Mouse (Mus musculus) CD4-positive, CD25-positive, alpha-beta regulatory T cell, adult 4 months (primary cell): ENCODE measurements around the gene Cstad. TPM values are rescaled to one million over a fixed set of nuclear protein-coding genes. Genes with fewer than 3 reads are reported as not detected.

Source experiments
- ATAC-seq: one replicate; pipeline ENCODE4 v1.8.0; 2017
- polyA plus RNA-seq, 2 experiments: library from polyadenylated mRNA; unstranded; fragments of 100-300 nt; shearing (Covaris generic); gene quantifications; one replicate each; pipeline ENCODE4 v1.2.1; 2017

Cstad gene
- polyA plus RNA-seq, 2 experiments from 2014 or later, result 2.0 to 5.4 TPM

GRCm38 (mm10) chr2:30595796-30596195 is 956 bp downstream of the Cstad start:
- no peak for ATAC-seq

- ATAC-seq, result peak; percentile 21
Measured at GRCm38 (mm10) chr2:30599621-30600020, 4.8 kb downstream of the Cstad start.

DNA sequence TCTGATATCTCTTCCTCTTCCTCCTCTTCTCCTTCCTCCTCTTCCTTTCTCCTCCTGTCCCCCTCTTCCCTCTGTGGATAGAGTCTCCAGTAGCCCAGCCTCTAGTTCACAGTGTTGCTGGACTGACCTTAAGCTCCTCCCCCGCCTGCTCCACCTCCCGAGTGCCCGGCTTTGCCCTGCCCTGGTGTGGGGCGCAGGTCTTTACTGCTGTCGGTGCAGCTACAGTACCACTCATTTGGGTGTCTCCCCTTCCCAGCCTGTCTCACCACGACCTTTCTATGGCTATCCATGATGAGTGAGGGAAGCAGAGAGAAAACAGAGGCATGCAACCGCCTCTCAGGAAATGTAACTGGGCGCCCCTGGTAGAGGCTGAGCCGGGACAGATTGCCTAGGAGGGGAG is 5.5 kb downstream of the Cstad start:
- no peak for ATAC-seq

DNA sequence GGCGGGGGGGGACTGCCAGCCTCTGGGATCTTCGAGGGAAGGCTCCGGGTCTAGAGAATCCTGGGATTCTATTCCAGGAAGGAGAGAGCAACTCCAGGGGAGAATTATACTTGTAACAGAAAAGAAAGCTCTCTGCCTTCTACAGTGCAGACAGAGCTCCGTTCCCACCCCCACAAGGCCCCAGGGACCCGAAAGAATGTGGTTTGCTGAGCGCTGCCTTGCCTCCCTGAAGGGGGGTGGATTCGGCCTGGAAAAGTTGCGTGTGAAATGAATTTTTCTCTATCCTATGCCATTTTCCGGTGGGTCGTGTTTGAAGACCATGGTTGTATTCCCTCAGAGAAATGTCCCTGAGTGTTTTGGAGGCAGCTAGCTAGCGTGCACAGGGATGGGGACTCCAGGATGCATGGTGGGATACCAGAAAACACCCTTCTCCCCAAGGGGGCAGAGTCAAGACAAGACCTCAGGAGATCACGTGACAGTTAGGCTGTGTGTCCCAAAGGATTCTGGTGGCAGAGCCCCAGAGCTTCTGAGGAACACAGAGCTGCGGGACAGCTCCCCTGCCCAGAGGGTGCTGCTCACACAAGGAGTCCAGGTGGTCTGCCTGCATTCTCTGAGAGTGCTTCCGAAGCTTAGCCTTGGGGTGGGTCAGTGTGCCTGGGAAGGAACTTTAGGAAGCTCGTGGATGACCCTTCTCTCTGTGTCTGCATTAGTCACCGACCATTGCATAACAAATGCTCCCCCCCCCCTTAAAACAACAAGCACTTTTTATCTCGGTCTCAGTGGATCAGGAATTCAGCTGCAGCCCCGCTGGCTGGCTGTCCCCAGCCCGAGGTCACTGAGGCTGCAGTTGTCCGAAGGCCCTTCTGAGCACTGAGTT is 6.4 kb downstream of the Cstad start:
- ATAC-seq, result no peak

DNA sequence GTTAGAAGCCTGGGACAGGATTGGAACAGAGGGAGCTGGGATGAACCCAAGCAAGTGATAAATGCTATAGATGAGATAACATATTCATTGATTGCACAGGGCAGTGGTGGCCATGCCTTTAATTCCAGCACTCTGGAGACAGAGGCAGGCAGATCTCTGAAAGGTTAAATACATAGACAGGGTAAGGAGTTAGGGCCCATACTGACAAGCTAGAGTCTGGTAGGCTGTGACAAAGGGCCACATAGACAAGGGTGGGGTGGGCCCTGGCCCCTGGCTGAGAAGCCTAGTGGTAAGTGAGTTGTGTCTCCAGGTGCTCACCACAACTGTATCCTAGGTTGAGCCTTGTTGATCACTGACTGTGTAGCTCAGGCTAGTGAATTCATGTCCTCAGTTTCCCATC is 7.6 kb downstream of the Cstad start:
- no peak for ATAC-seq

DNA sequence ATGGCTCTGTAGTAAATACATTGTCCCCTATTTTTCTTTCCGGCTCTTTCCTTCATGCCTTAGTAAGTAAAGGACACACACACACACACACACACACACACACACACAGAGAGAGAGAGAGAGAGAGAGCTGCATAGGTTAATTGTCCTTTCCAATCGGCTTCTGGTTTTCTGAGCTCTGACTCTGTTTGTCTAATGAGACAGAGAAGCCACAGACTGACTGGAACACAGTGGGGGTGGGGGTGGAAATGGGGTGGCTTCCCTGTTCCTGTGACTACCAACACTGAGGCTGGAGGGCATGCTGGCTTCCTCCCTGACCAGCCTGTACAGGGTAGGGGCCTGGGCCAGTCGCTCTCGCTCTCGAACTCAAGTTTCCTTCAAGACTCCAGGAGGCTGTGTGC is 8.9 kb downstream of the Cstad start:
- no peak for ATAC-seq

DNA sequence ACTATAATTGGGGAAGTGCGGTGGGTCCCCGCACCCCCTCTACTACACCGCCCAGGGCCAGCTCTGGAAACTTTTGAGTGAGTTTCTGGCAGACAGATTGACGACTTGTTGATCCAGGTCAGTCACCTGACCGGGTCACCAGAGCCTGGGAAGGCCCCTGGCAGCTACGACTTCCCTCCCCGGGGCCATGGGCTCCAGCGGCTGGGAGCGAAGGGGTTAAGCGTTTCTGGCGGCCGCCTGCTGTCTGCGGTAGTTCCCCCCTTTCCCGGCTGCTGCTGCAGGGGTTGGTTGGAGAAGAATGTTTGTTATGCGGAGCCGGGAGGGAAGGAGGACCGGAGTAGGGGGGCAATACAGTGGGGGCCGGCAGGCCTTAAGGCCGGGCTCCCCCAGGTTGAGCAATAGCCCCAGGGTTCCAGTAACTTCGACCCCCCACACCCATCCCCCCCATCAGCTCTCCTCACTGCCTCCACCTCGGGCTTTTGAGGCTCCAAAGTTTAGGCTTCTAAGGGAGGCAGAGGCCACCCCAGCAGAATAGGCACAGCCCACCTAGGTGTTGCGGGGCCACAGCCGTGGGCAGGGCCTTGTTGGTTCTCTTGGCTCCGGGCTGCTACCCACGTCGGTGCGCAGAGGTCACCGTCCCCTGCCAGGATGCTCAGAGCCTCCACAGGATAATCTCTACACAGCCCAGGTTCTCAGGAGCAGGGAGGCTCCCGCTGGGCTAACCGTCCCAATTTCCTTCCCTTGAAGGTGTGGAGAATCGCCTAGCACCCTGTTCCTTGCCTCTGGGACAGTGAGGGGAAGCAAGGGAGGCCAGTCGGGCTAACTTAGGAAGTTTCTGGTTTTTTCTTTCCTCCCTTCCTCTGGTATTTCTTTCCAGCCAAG is 10.3 kb downstream of the Cstad start:
- no peak for ATAC-seq

GRCm38 (mm10) chr2:30605762-30606051 is 10.9 kb downstream of the Cstad start:
- no peak for ATAC-seq

- ATAC-seq, result no peak
Measured at GRCm38 (mm10) chr2:30606621-30607052, 11.8 kb downstream of the Cstad start.

DNA sequence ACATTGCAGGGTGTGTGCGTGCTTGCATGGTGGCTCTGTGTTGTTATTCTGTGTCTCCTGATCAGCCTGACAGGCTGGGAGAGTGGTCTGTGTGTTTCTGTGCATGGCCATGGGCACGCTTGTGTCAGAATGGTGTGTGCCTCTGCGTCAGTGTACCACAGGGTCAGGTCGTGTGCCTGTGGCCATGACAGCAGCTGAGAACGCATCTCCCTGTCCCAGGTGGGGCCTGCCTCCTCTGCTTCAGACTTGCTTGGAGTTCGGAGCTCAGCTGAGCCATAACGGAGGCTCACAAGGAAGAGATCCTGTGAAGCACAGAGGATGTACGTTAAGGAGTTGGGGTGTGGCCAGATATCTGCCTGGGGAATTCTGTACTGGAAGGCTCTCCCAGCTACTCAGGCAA is 13.1 kb downstream of the Cstad start:
- no peak for ATAC-seq

DNA sequence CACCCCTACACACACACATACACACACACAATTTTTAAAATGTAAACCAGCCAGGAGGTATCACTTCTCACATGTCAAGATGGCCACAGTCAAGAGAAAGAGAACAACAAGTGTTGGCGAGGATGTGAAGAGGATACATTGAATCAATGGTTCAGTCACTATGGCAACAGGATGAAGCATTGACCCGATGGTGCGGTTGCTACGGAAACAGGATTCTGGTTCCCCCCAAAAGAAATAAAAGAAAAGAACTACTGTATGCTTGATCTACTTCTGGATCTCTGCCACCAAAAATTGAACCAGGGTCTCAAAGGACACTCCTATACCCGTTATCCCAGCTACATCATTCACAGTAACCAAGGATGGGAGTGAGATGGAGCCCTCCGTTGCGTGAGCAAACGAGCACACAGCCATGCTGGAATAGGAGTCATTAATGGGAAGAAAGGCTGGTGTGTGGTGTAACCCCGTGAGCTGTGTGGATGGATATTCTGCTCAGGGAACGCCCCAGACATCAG is 13.9 kb downstream of the Cstad start:
- no peak for ATAC-seq

- ATAC-seq, result no peak
Measured at GRCm38 (mm10) chr2:30613574-30613973, 18.7 kb downstream of the Cstad start.

DNA sequence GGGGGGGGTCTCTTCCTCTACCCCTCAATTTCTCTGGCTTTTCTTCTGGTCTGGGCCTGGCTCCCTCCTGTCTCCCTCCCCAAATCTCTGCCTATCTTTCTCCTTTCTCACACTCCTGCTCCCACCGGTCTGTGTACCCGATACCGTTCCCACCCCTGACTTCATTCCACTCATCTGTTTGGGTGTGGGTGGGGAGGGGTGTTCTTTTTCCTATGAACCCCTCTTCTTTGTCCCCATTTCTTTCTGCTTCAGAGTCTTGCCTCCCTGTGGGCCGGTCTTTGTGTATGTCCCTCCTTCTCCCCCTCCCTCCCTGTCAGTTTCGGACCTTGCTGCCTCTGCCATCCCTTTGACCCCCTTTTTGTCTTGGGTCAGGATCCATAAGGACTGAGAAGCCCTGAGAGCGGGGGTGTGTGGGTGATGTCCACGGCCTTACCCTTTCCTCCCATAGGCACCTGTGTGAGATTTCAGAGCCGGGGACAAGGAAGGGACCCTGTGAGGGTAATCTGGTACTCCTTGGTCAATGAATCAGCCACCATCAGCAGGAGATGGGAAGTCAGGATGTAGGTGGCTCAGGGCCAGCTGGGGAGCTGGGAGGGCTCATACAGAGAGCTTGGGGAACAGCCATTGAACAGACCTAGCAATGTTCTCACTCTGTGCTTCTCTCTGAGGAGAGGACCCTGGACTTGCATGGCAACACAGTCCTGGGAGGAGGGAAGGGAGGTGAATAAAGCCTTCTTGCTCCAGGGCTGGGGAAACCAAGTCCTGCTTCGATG is 19.5 kb downstream of the Cstad start:
- no peak for ATAC-seq

GRCm38 (mm10) chr2:30615869-30616268 is 21.0 kb downstream of the Cstad start:
- ATAC-seq, result no peak

- no peak for ATAC-seq
Measured at GRCm38 (mm10) chr2:30616464-30616863, 21.6 kb downstream of the Cstad start.

DNA sequence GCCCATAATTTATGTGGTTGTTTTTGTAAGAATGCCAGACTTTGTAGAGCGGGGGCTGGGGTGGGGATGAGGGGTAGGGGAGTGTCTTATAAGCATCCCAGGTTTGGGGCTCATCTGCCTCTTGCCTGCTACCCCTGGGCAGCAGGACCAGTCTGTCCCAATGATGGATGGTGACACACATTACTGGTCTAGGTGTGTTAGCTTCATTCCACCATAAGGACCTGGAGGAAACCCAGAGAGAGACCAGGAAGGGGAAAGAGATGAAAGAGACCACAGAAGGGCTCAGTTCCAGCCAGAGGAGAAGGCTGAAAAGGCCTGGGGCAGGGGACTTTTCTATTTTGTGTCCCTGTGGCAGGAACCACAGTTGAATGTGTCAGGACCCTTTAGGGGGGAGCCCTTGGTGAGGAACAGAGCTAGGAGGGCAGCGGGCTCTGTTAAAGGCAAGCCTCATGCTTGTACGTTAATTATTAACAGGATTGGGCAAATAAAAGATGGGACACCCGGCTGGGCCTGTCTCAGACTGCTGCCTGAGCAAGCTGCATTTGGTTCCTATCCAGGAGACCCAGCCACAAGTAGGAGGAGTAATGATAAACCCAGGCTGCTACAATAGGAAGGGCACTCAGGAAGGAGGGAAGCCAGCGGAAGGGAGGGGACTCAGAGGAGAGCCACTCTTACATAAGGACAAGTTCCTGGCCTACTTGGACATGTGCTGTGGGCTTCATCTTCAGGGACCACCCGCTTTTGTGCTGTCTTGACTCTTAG is 23.8 kb downstream of the Cstad start:
- no peak for ATAC-seq

DNA sequence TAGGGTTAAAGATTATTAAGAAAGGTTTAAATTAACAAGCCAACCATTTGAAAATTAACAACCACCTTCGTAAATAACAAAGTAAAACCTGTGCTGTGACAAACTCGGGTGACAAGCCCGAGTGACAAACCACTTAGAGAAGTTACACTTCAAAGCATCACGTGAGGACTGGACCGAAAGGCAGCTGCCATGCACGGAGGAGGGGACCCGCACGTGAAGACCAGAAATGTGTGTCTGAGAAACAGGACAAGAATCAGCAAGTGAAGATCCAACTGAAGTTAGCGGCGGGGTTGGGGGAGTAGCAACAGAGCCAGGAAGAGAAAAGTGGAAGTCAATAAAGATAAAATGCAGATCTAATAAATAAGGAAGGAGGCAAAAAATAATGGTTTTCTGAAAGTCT is 29.0 kb downstream of the Cstad start:
- no peak for ATAC-seq

DNA sequence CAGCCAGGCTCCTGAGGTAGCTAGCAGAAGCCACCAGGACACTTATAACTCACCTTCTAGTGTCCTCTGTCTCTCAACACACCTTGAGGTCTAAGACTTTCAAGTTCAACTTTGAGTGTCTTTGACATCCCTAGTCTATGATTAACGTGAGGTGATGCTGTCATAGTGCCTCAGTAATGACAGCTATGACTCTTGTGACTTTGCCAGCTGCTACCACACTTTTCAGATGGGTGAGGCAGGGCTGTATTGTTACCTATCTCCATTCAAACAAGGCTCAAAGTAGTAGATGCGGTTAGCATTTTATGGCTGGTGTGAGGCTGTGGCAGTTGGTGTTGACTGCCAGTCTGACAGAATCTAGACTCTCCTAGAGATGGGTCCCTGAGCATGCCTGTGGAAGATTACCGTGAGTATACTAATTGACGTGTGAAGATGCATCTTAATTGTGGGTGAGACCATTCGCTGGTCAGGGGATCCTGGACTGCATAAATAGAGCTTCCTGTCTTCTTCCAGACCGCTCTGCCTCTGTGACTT is 30.5 kb downstream of the Cstad start:
- peak; percentile 20 for ATAC-seq

DNA sequence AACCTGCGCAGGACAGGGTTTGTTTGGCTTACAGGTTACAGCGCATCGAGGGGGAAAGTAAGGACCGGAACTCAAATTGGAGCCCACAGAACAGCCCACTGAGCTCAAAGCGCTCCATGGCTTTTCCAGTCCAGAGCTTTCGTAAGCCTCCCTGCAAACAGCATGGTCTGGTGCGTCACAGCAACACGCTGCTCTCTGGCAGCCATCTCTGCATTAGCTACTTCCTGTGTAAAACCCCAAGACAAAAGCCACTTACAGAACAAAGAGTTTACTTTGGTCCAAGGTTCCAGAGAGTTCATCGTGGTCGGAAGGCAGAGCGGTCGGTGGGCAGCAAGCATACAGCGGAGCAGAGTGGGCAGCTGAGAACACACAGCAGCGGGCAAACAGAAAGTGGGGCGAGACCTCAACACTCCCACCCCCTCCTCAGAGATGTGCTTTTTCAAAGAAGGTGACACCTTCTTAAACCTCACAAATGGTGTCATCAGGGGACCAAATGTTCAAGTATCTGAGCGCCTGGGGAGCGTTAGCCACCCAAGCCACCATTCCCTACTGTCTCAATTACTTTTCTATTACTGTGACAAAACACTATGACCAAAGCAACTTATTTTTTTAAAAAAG is 31.3 kb downstream of the Cstad start:
- ATAC-seq, result peak; percentile 90

DNA sequence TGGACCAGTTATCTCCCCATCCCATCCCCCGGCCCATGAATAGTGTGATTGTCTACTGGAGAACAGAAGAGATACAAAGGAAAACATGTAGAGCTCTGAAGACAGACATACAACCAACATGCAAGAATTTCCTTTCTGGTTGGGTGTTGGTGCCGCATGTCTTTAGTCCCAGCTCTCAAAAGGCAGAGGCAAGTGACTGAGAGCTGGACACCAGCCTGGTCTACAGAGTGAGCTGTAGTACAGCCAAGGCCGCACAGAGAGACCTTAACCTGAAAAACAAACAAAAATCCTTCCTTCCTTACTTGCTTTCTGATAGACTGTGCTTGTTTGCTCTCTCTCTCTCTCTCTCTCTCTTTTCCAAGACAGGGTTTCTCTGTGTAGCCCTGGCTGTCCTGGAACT is 32.5 kb downstream of the Cstad start:
- ATAC-seq, result no peak

GRCm38 (mm10) chr2:30628374-30628773 is 33.5 kb downstream of the Cstad start:
- no peak for ATAC-seq
